Mouse (Mus musculus): Measurements from ENCODE around the gene Pan2.
A peak's percentile ranks its signal among the peaks of the same experiment; 100 is the strongest.
"Not testable (repeated sequence)": the region's sequence is repeated elsewhere in the genome, so short reads cannot be mapped to it uniquely, and the experiment has no call there.

The Pan2 gene

DNA sequence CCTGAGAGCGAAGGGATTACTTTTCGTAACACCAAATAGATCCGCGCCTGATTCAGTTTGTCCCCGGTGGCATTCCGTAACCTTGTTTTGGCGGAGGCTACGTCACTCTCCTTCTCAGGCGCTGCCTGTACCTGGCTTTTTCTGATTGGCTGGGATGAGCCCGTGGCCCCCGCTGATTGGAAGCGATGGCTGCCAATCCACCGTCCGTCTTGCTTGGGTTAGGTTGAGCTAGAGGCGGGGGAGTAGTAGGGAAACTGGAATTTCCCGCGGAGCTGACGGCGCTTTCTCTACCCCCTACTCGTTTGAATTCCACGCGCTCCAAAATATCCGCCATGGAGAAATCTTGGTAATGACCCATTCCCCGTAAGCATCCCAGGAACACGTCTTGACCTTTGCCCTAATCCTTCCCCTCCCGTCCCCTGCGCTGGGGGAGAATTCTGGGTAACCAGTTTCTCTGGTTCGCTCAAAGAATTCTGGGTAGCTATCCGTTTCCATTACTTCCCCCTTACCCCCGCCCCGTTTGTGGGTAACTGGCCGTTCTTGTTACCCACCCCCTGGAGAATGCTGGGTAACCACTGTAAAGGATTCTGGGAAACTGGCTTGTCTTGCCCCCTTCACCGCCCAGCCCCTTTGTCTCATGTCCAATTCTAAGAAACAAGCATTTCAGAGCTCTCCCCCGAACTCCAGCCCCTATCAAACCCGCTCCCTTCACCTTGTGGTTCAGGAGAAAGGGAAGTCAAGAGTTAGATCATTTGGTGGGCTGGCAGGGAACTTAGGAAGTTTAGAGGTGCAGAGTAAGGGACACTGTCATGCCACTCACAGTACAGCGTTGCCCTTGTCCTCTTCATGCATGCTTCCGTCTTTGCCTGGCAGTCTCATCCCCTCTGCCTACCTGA lies at the start of gene Pan2:
Gene Pan2, plus strand, starts transcription at position 210 of the 896 bp plus-strand sequence.
- DNase-seq (ENCODE audit: low spot score in 2 of 2): peak; percentile 99

DNA sequence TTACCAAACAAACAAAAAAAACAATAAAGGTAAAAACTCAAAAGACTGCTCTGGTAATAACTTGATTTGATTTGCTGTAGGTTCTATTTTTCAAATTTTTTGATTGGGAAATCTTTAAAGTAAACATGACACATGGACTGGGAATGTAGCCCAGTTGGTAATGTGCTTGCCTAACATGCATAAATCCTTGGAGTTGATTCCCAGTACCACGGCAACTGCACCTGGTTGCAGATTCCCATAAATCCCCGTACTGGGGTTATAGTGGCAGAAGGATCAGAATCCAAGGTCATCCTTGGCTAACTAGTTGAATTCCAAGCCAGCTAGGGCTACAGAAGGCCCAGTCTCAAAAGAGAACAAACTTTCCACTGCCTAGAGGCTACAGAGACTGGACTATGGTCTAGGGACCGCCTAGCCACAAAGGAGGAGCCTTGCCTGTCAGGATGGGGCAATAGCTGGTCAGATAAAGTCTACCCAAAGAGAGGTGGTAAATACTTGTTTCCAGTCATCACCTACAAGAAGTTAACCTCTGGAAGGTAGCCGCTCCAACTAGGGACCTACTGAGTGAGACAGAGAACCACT lies 49.4 kb upstream of the Pan2 start, which contains the start of gene Apon:
Gene Apon, plus strand, starts transcription at position 420 of the 579 bp plus-strand sequence.
- DNase-seq (ENCODE audit: low spot score in 2 of 2): no peak

DNA sequence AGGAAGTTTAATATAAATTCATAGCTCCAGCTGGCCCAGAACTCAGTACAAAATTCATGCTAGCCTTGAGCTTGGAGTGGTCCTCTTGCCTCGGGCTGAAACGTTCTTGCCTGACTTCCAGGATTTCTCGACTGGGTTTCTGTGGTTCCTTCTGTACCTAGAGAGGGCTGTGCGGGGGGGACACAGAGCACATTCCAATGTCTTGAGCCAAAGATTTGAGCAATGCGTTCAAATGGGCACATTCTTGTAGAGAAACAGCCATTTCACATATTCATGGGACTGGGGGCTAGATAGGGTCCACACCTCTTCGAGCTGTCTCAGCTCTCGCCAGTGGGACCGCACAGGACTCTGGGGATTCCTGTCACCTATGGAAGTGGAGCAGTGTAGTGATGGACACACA lies 47.2 kb upstream of the Pan2 start:
- DNase-seq (ENCODE audit: low spot score in 2 of 2): no peak

DNA sequence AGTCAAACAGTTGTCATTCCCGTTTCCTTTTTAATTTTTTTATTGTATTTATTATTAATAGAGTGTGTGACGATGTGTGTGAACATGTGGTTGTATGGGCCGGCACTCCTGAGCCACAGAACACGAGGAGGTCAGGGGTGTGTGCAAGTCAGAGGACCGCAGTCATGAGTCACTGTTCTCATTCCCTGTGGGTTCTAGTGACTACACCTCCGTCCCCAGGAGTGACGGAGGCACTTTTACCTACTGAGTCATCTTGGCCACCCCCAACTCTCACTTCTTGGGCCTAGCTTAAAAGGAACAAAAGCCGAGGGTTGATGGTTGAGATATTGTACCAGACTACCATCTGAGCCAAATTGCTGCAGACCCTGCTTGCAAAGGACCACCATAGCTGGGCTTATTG lies 46.8 kb upstream of the Pan2 start:
- no peak for DNase-seq (ENCODE audit: low spot score in 2 of 2)

DNA sequence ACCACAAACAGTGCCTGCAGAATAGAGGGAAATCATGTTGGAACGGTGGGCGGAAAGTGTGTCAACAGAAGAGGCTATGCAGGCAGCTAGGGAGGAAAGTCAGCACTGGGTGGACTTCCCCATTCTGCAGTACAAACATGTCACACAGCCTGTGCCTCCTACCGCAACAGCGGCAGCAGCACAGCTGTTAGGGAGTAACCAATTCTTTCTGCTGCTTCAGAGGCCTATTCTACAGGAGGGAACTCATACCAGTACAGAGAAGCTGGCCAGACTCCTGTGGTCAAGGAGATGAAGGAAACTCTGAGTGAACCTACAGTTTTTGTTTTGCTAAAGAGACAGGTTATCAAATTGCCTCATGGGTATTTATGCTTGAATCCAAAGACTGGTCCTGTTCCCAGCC lies 44.2 kb upstream of the Pan2 start:
- DNase-seq (ENCODE audit: low spot score in 2 of 2): peak in 1 of 2 experiments; percentile 32

DNA sequence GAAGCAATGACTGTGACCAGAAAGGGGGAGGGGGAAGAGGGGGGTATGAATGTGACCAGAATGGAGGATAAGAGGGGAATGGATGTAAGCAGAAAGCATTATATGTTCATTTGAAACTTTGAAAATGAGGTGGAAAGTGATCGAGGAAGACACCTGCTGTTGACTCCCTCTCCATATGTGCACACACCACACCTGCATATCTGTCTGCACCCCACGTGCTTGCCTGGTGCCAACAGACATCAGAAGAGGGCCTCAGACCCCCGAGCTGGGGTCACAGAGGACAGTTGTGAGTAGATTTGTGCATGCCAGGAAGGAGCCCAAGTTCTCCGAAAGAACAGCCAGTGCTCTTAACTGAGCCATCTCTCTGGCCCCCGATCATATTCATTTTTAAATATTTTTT lies 43.2 kb upstream of the Pan2 start:
- no peak for DNase-seq (ENCODE audit: low spot score in 2 of 2)

DNA sequence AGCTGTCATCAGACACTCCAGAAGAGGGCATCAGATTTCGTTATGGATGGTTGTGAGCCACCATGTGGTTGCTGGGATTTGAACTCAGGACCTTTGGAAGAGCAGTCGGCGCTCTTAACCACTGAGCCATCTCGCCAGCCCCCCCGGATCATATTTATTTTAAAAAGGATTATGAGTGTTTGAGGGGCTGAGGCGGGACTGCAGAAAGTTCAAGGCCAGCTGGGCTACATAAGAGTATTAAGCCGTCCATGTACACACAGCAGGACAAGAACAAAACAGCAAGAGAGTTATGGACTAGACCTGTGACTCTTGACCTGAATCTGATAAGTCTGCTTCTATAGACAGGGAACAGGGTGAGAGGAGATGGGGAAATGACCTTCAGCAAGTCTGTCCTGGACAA lies 42.8 kb upstream of the Pan2 start:
- not testable (repeated sequence) for DNase-seq (ENCODE audit: low spot score in 2 of 2)

DNA sequence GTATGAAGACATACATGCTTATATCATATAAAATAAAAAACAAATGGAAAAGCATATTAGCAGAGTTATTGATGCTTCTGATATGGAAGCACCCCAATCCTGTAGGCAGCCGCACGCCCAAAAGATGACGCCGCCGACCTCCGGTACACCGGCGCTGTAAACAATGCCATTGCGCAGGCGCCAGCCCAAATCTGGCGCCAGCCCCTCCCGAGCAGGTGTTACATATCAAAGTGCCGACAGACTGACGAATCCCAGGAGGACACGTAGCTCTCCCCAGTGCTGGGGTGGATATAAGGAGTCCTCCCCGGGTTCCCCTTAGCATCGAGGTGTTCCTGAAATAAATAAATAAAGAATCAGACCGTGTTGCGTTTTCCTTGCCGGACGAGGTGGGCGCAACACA lies 40.8 kb upstream of the Pan2 start:
- no peak for DNase-seq (ENCODE audit: low spot score in 2 of 2)

DNA sequence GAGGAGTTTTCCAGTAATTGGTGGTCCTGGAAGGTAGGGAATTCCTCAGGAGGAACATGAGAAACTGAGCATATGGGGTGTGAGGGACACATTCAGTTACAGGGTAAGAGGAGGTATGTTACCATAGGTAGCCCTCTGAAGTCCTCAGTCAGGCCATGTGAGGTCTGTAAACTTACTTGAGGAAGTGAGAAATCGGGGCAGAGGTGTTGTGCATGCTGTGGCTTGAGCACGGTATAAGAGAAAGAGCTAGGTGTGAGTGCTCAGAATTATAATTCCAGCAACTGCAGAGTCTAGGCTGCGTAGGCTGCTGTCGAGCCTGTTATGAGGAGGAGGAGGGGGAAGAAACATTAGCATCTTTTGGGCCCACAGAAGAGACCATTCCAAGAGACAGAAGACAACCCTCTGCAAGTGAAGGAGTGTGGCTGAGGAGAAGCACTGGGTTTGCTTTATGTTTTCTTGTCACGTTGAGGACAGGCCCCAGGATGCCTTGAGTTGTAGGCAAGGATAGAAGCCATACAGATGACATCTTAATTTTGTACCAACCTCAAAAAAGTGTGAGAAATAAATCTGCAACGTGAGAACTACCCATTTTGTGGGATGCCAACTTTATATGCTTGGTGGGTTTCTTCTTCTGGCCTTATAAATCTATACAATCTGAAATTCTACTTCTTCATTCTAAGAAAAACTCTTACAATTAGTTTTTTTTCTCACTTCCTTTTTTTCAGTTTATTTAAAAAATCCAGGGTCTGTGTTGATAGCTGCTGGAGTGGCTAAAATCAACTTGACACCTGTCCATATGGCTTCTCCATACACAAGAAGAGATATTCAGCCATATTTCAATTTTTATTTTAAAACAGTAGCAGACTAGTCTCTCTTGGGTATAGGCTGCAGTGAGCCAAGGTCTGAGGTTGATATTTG lies 39.5 kb upstream of the Pan2 start:
- DNase-seq (ENCODE audit: low spot score in 2 of 2): no peak

DNA sequence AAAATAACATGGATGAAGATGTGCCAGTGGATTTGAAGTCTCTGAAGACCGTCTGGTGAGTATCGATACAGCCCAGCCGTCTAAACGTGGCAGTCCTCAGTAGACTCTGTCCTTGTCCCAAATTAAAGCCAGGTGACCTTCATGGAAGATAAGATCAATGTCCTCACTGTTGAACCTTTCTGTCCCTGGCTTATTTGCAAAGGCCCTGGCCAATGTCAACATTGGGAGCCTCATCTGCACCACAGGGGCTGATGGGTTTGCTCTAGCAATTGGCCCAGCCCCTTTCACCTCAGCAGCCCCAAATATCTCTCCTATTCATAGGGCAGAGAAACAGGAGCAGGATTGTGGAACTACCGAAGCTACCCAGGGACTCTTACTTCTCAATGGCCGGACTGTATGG lies 34.8 kb upstream of the Pan2 start, which contains the start of gene Apof:
Gene Apof, plus strand, starts transcription at position 301 of the 400 bp plus-strand sequence.
- DNase-seq (ENCODE audit: low spot score in 2 of 2): no peak

DNA sequence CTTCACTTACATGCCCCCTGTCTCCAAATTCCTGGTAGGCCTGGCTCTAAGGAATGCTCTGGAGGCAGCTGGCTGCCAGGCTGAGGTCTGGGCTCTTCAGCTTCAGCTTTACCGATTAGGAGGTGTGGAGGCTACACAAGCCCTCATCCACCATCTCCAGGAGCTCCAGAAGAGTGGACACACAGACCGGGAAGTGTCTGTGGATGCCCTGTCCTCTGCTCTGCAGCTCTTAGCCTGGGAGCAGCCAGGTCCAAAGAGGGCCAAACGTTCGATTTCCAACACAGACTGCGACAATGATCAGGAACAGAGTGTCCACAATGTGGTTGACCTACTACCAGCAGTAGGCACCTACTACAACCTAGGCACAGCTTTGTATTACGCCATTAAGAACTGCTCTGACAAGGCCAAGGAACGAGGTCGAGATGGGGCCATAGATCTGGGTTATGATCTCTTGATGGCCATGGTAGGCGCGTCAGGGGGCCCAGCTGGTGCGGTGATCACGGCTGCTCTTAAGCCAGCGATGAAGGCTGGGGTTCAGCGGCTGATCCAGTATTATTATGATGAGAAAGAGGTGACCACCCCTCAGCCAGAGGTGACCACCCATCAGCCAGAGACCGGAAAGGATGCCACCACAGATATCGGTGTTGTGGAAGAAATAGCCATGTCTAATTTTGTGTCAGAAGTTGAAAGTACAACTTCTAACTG lies 33.8 kb upstream of the Pan2 start:
- no peak for DNase-seq (ENCODE audit: low spot score in 2 of 2)

DNA sequence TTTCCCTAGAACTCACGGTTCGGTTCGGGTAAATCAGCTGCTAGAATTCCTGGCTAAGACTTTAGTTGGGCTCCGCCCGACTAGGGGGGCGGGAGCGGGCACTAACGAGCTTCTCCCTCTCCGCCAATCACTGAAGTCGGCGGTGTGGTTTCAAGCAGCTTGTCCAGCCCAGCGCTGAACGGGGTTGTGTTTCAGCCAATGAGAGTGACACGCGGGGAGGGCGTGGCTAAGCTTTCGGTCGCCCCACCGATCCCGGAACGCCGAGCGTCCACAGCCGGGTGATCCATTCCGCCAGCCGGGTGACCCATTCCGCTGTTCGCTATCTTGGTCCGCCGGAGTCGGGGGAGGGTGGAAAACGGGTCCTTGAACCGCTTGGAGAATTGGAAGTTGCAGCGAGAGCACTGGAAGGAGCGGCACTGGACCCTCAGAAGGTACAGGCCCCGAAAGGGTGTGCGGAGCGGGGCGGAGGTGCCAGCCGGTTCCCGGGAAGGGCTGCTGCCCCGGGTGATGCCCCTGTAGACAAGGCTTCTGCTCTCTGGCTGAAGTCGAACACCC lies 32.8 kb upstream of the Pan2 start, which contains the start of gene Stat2:
Gene Stat2, plus strand, starts transcription at position 273 of the 555 bp plus-strand sequence.
- DNase-seq (ENCODE audit: low spot score in 2 of 2): peak; percentile 90 to 93

DNA sequence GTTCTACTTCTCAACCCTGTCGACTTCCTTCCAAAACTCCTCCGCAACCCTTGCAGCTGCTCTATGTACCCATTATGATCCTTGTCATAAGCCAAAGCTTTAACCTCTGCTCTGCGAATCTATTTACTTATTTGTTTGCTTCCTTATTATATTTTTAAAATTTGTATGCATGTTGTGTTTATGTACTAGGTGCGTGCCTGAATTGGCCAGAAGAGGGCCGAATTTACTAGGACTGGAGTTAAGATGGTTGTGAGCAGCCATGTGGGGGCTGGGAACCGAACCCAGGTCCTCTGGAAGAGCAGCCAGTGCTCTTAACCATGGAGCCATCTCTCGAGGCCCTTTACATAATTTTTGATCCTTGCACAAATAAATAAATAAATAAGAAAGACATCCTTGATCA lies 32.3 kb upstream of the Pan2 start:
- DNase-seq (ENCODE audit: low spot score in 2 of 2): no peak

DNA sequence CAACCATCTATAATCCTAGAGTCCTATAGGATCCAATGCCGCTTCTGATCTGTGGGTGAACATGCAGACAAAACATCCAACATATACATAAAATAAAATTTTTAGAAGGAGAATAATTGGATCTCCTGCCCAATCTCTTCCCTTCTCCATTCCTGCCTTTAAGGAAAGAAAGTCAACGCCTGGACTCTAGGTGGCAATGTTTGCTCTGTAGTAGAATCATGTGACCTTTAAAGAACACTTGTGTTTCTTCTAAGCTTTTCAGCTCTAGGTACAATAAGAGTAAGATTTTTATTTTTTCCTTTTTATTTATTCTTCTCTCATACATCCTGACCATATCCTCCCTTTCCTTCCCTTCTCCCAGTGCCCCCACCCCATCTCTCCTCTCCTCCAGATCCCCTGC lies 31.3 kb upstream of the Pan2 start:
- no peak for DNase-seq (ENCODE audit: low spot score in 2 of 2)

DNA sequence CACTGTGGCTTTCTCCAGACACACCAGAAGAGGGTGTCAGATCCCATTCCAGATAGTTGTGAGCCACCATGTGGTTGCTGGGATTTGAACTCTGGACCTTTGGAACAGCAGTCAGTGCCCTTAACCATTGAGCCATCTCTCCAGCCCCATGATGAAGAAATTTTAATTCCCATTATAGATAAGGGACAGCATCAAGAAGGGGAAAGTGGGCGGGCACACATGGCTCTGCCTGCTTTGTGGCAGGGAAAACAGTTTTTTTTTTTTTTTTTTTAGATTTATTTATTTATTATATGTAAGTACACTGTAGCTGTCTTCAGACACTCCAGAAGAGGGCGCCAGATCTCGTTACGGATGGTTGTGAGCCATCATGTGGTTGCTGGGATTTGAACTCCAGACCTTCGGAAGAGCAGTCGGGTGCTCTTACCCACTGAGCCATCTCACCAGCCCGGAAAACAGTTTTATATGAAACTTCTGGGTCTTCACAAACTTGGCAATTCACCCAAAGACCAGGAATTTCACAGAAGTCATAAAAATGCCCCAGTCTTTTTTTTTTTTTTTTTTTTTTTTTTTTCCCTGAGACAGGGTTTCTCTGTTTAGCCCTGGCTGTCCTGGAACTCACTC lies 30.2 kb upstream of the Pan2 start:
- DNase-seq (ENCODE audit: low spot score in 2 of 2): not testable (repeated sequence)

DNA sequence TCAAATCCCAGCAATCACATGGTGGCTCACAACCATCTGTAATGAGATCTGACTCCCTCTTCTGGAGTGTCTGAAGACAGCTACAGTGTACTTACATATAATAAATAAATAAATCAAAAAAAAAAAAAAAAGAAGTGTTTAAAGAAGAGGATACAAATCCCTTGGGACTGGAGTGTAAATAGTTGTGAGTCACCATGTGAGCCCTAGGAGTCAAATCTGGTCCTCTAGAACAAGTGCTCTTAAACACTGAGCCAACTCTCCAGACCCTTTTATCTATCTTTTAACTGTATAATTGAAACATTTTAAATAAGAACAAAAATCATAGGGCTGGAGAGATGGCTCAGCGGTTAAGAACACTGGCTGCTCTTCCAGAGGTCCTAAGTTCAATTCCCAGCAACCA lies 27.8 kb upstream of the Pan2 start:
- not testable (repeated sequence) for DNase-seq (ENCODE audit: low spot score in 2 of 2)

DNA sequence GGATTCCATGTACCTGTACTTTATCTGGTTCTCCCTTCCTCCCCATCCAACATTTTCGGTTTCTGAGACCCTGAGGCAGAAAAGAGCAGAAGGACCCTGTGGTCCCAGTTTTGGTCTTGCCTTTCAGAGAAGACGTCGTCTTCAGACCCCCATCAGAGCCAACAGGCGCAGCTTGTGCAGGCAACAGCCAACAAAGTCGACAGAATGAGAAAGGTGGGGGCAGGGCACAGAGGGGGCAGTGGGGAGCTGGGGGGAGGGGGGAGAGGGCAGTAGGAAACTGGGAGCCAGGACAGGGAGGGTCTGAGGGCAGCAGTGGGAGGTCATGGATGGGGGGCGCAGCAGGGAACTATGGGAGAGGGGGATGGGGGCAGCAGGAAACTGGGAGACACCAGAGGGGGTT lies 25.0 kb upstream of the Pan2 start:
- no peak for DNase-seq (ENCODE audit: low spot score in 2 of 2)

DNA sequence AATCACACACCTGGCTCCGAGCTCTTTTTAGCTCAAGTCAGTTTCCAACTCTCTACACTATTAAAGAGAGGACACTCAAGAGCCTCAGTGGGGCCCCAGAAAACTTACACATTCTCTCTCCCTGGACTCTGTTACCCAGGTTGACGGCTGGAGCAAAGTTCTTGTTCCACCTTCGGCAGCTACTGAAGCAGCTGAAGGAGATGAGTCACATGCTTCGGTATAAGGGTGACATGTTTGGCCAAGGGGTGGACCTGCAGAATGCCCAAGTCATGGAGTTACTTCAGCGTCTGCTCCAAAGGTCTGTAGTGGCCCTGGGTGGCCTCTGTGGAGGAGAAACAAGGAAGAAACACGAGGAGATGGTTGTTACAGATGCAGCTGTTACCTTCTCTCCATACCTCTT lies 22.2 kb upstream of the Pan2 start:
- no peak for DNase-seq (ENCODE audit: low spot score in 2 of 2)

DNA sequence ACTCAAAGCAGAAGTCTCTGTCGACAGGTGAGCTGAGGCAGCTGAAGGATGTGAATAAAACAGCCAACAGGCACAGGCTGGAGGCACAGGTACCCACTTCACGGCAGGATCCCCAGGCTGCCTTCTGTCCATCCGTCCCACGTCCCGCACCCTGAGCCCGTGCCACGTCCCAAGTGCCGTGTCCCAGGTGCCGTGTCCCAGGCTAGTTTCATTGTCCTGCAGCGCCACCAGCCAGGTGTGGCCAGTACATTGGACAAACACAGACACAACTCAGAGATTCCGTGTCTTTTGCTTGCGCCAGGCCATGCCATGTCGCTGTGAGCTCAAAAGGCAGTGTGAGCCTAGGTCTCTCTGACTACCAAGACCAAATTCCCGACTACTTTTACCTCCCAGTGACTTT lies 21.5 kb upstream of the Pan2 start:
- DNase-seq (ENCODE audit: low spot score in 2 of 2): no peak

DNA sequence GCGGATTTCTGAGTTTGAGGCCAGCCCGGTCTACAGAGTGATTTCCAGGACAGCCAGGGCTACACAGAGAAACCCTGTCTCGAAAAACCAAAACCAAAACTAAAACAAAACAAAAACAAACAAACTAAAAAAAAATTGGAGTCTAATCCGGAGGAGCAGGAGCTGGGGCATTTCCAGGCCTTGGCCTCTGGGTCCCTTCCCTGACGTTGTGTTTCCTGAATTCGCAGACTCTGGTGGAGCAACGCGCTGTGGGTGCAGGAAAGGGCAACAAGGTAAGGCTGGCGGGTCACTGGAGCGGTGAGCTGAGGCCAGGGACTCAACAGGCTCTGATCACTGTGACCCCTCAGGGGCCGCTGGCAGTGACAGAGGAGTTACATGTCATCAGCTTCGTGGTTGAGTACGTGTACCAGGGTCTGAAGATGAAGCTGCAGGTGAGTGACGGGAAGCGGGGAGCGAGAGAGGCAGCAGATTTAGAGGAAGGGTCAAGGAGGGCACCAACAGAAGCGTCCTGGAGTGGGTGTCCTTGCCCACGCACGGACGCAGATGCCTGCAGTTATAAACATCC lies 20.2 kb upstream of the Pan2 start:
- no peak for DNase-seq (ENCODE audit: low spot score in 2 of 2)

Measured in spleen, postnatal 14 days (tissue).